Mouse (Mus musculus) heart, embryonic 12.5 days (tissue): ENCODE data around the gene Frmd4a. TPM values are rescaled to one million over a fixed set of nuclear protein-coding genes. Genes with fewer than 3 reads are reported as not detected.

Experiments
- ATAC-seq: fragments of 200-750 bp; cut with Nextera tagmentation; 2 replicates; pipeline ENCODE4 v1.8.0; 2017; ENCODE audit warnings: moderate TSS enrichment, moderate library complexity; ENCODE audit not compliant: insufficient number of reproducible peaks, low FRiP score
- H3K27ac ChIP-seq: fragments of 300-500 bp; sonication (generic); 2 replicates; pipeline ENCODE4 v1.5.1; 2016; ENCODE audit warnings: mild to moderate bottlenecking, moderate library complexity; ENCODE audit not compliant: poor library complexity, severe bottlenecking
- H3K27me3 ChIP-seq: fragments of 300-500 bp; sonication (generic); replicated peaks from 2 replicates; pipeline ENCODE4 v1.6.1; 2016; ENCODE audit warnings: mild to moderate bottlenecking, moderate library complexity
- H3K36me3 ChIP-seq: fragments of 300-500 bp; sonication (generic); 2 replicates; pipeline ENCODE4 v1.6.1; 2016; ENCODE audit warnings: mild to moderate bottlenecking, moderate library complexity
- H3K4me1 ChIP-seq: fragments of 300-500 bp; sonication (generic); replicated peaks from 2 replicates; pipeline ENCODE4 v1.6.1; 2016; ENCODE audit warnings: mild to moderate bottlenecking
- H3K4me2 ChIP-seq: fragments of 300-500 bp; sonication (generic); 2 replicates; pipeline ENCODE4 v1.6.1; 2016; ENCODE audit warnings: mild to moderate bottlenecking, moderate library complexity
- H3K4me3 ChIP-seq: fragments of 300-500 bp; sonication (generic); 2 replicates; pipeline ENCODE4 v1.5.1; 2016; ENCODE audit warnings: mild to moderate bottlenecking
- H3K9ac ChIP-seq: fragments of 300-500 bp; sonication (generic); 2 replicates; pipeline ENCODE4 v1.6.1; 2016; ENCODE audit warnings: mild to moderate bottlenecking, moderate library complexity
- H3K9me3 ChIP-seq: fragments of 300-500 bp; sonication (generic); replicated peaks from 2 replicates; pipeline ENCODE4 v1.6.1; 2016; ENCODE audit warnings: mild to moderate bottlenecking, moderate library complexity
- WGBS: fragments of 180-500 bp; shearing (Covaris S2); methylation state at CpG from one replicate; pipeline ENCODE4 v1.1.7; 2016; 5-methylcytosine and 5-hydroxymethylcytosine counted together
- polyA plus RNA-seq: library from polyadenylated mRNA; unstranded; fragments of >200 nt; fragmentation: Nextera tagmentation; extraction: Ambion mirVana; gene quantifications from 2 replicates; pipeline ENCODE4 v1.2.1, GENCODE M21; 2016

The Frmd4a gene
- polyA plus RNA-seq, 1 experiment from 2014 or later, result 23.2 TPM

DNA sequence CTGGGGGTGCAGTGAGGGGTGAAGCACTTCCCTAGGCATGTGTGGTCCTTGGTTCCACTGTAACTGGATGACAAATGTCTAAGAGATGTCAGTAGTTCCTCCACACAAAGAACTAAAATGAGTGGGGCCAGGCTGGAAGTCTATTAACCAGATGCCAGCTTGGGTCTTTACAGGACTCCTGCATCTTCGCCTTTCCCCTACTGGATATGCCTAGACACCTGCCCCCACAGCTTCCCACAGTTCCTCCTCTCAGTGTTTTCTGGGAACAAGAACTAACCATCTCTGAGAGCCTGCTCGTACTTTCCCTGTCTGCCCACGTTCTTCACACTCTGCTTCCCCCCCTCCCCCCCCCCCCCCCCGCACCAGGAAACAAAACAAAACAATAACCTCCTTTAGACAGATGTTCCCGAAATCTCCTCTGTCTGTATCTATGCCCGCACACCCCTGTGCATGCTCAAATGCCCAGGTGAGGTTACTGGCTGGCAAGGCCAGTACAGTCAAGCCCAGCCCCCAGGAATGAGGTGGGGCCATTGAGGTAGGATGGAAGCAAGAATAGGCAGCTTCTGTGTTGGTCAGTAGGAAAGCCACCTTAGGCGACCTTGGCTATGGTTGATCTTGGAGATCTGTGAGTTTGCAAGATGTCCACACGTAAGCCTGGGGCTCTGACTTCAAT is 456.5 kb downstream of the Frmd4a start:
- H3K9ac ChIP-seq, result no peak overlapping the region
- no peak overlapping the region for H3K4me3 ChIP-seq
- peak overlapping the region; percentile 13; the same call in 1 of the 2 replicates for H3K27ac ChIP-seq
- H3K4me2 ChIP-seq, result no peak overlapping the region
- no peak for ATAC-seq
- no peaks in the 10 kb centered on the region for H3K27me3 ChIP-seq
- H3K36me3 ChIP-seq, result no peaks in the 10 kb centered on the region; the same call in 1 of the 2 replicates
- WGBS, result 66% methylated on average over 7 of the region's 8 CpGs
- 0 out of 2 replicates have a peak, but pooled peaks cover 2% of the 10 kb centered on the region for H3K9me3 ChIP-seq
- peaks cover 47% of the 10 kb centered on the region for H3K4me1 ChIP-seq

- 0 out of 2 replicates have a peak overlapping the region, but pooled peaks have one; percentile 13 for H3K27ac ChIP-seq
- no peak overlapping the region for H3K4me3 ChIP-seq
- H3K4me2 ChIP-seq, result no peak overlapping the region
- no peaks in the 10 kb centered on the region for H3K27me3 ChIP-seq
- H3K36me3 ChIP-seq, result no peaks in the 10 kb centered on the region; the same call in 1 of the 2 replicates
- H3K4me1 ChIP-seq, result peaks cover 47% of the 10 kb centered on the region
- no peak for ATAC-seq
- H3K9ac ChIP-seq, result no peak overlapping the region
- no peaks in the 10 kb centered on the region for H3K9me3 ChIP-seq
Observed at GRCm38 (mm10) chr2:4474539-4474937, 457.0 kb downstream of the Frmd4a start.

GRCm38 (mm10) chr2:4475991-4476390 is 458.5 kb downstream of the Frmd4a start:
- 0 out of 2 replicates have a peak, but pooled peaks have one; percentile 17 for ATAC-seq
- no peak overlapping the region for H3K9ac ChIP-seq
- H3K4me3 ChIP-seq, result no peak overlapping the region
- H3K4me1 ChIP-seq, result peaks cover 53% of the 10 kb centered on the region
- H3K9me3 ChIP-seq, result no peaks in the 10 kb centered on the region
- no peak overlapping the region for H3K27ac ChIP-seq
- WGBS, result 51% methylated on average over 4 of the region's 4 CpGs
- H3K4me2 ChIP-seq, result no peak overlapping the region
- H3K27me3 ChIP-seq, result no peaks in the 10 kb centered on the region
- H3K36me3 ChIP-seq, result no peaks in the 10 kb centered on the region

- no peaks in the 10 kb centered on the region for H3K9me3 ChIP-seq
- peak overlapping the region; percentile 14; the same call in 1 of the 2 replicates for H3K27ac ChIP-seq
- no peaks in the 10 kb centered on the region for H3K36me3 ChIP-seq
- H3K27me3 ChIP-seq, result no peaks in the 10 kb centered on the region
- no peak overlapping the region for H3K4me3 ChIP-seq
- H3K9ac ChIP-seq, result no peak overlapping the region
- H3K4me1 ChIP-seq, result peaks cover 59% of the 10 kb centered on the region
- 69% methylated on average over 5 of the region's 5 CpGs for WGBS
- H3K4me2 ChIP-seq, result no peak overlapping the region
- no peak for ATAC-seq
Observed at GRCm38 (mm10) chr2:4476608-4477007, 459.1 kb downstream of the Frmd4a start.

- Histone ChIP-seq H3K9me3 (no peaks in the 10 kb centered on the region), H3K4me1 (peaks cover 62% of the 10 kb centered on the region)
Observed at GRCm38 (mm10) chr2:4477311-4477710, 459.8 kb downstream of the Frmd4a start.

GRCm38 (mm10) chr2:4480180-4480579 is 462.7 kb downstream of the Frmd4a start:
- Histone ChIP-seq H3K27me3 (no peaks in the 10 kb centered on the region), H3K9ac (no peak overlapping the region), H3K36me3 (peaks cover 2% of the 10 kb centered on the region; the same call in 1 of the 2 replicates), H3K27ac (no peak overlapping the region), H3K9me3 (no peaks in the 10 kb centered on the region), H3K4me3 (no peak overlapping the region), H3K4me1 (peaks cover 44% of the 10 kb centered on the region), H3K4me2 (no peak overlapping the region)
- ATAC-seq, result no peak
- WGBS, result 69% methylated on average over 5 of the region's 5 CpGs

More at GRCm38 (mm10) chr2:4477311-4477710, 459.8 kb downstream of the Frmd4a start:
- no peaks in the 10 kb centered on the region for H3K27me3 ChIP-seq
- no peak overlapping the region for H3K4me2 ChIP-seq
- no peak overlapping the region for H3K9ac ChIP-seq
- WGBS, result 67% methylated on average over 5 of the region's 5 CpGs
- no peak overlapping the region for H3K27ac ChIP-seq
- H3K36me3 ChIP-seq, result no peaks in the 10 kb centered on the region
- ATAC-seq, result no peak
- H3K4me3 ChIP-seq, result no peak overlapping the region

DNA sequence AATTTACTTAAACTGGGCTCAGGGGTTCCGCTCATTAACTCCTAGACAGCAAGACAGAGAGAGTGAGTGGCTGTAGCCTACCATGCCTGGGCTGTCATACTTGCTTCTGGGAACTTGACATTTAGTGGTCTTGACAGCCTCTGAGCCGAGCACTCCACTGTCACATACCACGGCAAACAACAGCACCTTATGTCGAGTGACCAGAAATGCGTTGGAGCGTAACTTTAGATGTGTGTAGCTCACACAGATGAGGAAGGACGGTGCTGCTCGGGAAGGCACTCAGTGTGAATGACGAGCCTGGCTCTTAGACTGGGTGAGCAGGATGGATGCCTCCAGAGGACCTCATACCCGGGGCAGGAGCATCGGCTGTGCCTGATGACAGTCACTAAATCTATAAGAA is 463.6 kb downstream of the Frmd4a start:
- no peaks in the 10 kb centered on the region for H3K27me3 ChIP-seq
- WGBS, result 52% methylated on average over 11 of the region's 11 CpGs
- H3K9ac ChIP-seq, result no peak overlapping the region
- H3K4me3 ChIP-seq, result no peak overlapping the region
- ATAC-seq, result no peak
- H3K4me1 ChIP-seq, result peaks cover 38% of the 10 kb centered on the region
- H3K4me2 ChIP-seq, result no peak overlapping the region
- H3K36me3 ChIP-seq, result peaks cover 6% of the 10 kb centered on the region; the same call in 1 of the 2 replicates
- H3K27ac ChIP-seq, result no peak overlapping the region
- H3K9me3 ChIP-seq, result no peaks in the 10 kb centered on the region

DNA sequence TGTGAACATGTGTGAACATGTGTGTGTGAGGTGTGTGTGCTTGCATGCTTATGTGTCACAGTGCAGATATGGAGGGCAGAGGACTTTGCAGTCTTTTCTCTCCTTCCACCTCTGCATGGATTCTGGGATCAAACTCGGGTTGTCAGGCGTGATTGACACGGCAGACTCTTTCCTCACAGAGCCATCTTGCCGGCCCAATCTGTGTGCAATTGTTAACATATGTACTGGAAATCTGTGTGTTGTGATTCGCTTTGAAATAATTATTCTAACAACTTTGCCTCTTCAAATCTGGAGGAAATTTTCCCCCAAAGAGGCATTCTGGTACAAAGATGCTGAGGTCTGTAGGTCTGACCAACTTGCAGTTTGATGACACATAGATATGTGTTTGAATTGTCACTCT is 468.7 kb downstream of the Frmd4a start:
- Histone ChIP-seq H3K4me3 (no peak overlapping the region), H3K9ac (no peak overlapping the region), H3K36me3 (peaks cover 6% of the 10 kb centered on the region; the same call in 1 of the 2 replicates), H3K27me3 (no peaks in the 10 kb centered on the region), H3K4me2 (no peak overlapping the region), H3K9me3 (no peaks in the 10 kb centered on the region), H3K27ac (no peak overlapping the region), H3K4me1 (peaks cover 17% of the 10 kb centered on the region)
- WGBS, result 82% methylated on average over 5 of the region's 5 CpGs
- no peak for ATAC-seq

DNA sequence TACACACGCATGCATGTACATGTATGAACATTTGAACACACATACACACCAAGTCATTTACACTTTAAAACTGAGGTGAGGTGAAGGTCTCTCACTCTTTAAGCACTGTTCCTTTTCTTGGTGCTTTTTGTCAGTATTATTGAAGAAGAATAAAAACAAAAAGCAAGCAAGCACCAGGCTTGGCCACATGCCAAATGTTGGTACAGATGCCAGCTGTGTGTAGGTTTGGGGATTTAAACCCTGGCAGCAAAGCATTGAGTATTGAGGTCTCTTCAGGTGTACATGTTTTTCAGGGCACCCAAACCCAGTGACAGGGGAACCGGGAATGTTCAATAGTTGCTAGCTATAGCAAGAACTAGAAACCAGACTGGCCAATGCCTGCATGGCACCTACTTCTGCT is 469.8 kb downstream of the Frmd4a start:
- no peaks in the 10 kb centered on the region for H3K9me3 ChIP-seq
- 88% methylated on average over 2 of the region's 2 CpGs for WGBS

GRCm38 (mm10) chr2:4490845-4491244 is 473.3 kb downstream of the Frmd4a start:
- Histone ChIP-seq H3K9me3 (no peaks in the 10 kb centered on the region), H3K27ac (no peak overlapping the region), H3K4me3 (no peak overlapping the region), H3K27me3 (no peaks in the 10 kb centered on the region), H3K36me3 (no peaks in the 10 kb centered on the region), H3K9ac (no peak overlapping the region), H3K4me1 (peaks cover 48% of the 10 kb centered on the region), H3K4me2 (no peak overlapping the region)
- ATAC-seq, result no peak
- WGBS, result 67% methylated on average over 5 of the region's 5 CpGs

More for the DNA sequence above, 469.8 kb downstream of the Frmd4a start:
- no peak overlapping the region for H3K4me2 ChIP-seq
- H3K4me1 ChIP-seq, result peaks cover 22% of the 10 kb centered on the region
- no peak overlapping the region for H3K9ac ChIP-seq
- H3K36me3 ChIP-seq, result peaks cover 6% of the 10 kb centered on the region; the same call in 1 of the 2 replicates
- H3K27me3 ChIP-seq, result no peaks in the 10 kb centered on the region
- no peak overlapping the region for H3K4me3 ChIP-seq
- no peak for ATAC-seq
- no peak overlapping the region for H3K27ac ChIP-seq

DNA sequence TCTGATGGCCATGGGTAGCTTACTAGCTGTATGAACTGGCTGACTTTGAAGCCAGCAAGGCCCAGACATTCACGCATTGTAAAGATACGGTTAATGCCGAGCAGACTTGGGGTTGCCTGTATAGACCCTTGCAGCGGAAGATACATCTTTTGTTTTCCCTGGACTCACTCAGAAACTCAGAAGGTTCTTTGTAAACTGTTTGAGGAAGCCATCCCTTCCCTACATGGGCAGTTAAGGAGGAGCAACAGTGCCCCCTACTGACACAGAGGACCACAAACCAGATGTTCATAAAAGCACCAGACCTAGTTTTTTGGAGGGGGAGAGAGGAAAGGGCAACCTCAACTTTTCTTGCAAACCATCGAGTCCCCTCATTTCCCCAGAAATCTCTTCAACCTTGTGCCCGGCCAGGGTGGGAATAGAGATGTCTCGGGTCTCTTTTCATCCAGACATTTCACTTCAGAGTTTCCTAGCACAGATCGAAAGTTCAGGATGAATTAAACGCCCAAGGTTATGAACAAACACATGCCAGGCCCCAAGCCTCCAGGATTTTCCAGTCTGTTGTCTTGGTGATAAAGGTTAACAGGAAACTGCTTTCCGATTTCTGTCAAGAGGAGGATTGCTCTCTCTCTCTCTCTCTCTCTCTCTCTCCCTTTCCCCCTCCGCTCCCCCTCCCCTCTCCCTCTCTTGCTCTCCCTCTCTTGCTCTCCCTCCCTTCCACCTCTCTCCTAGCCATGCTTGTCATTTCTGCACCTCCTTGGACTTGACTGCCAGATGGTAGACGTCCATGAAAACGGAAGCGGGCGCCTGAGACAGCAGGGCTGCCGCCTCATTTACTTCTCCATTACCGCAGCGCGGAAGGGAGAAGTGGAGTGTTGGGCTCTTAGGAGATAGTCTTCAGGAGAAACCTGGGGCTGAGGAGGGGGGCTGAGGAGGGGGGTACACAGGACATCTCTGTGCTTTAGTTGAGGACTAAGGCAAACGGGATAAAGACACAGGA is 475.3 kb downstream of the Frmd4a start:
- H3K36me3 ChIP-seq, result 0 out of 2 replicates have a peak, but pooled peaks cover 6% of the 10 kb centered on the region
- peak overlapping the region; percentile 28; the same call in 1 of the 2 replicates for H3K4me2 ChIP-seq
- peak overlapping the region; percentile 59 for H3K27ac ChIP-seq
- 29% methylated on average over 20 of the region's 20 CpGs for WGBS
- 0 out of 2 replicates have a peak overlapping the region, but pooled peaks have one; percentile 21 for H3K9ac ChIP-seq
- H3K9me3 ChIP-seq, result no peaks in the 10 kb centered on the region
- no peaks in the 10 kb centered on the region for H3K27me3 ChIP-seq
- peaks cover 48% of the 10 kb centered on the region for H3K4me1 ChIP-seq
- no peak overlapping the region for H3K4me3 ChIP-seq
- ATAC-seq, result peak; percentile 48
